Mouse (Mus musculus) ovary, postnatal 36 days (tissue): ENCODE measurements at regions not wholly inside any gene's neighbourhood (a gene's known extent, or its start where the extent isn't known, plus 50 kb on each side); places are given as distances from the start of the nearest gene placed in this dataset.

Experiments
- DNase-seq: peaks from one replicate; pipeline ENCODE4 v3.0.0; 2022; ENCODE audit warnings: low spot score, mixed read lengths

GRCm38 (mm10) chr7:72362690-72363089 is 56.3 kb upstream of the Mctp2 start:
- peak; percentile 60 for DNase-seq

GRCm38 (mm10) chr7:72391323-72391722 is 84.9 kb upstream of the Mctp2 start:
- no peak for DNase-seq

- peak; percentile 15 for DNase-seq
Observed at GRCm38 (mm10) chr7:72400056-72400455, 93.6 kb upstream of the Mctp2 start.

GRCm38 (mm10) chr7:72406131-72406530 is 99.7 kb upstream of the Mctp2 start:
- DNase-seq: no peak

- DNase-seq: no peak
Observed at GRCm38 (mm10) chr7:72408409-72408986, 102.1 kb upstream of the Mctp2 start.

GRCm38 (mm10) chr7:72438552-72438951 is 132.1 kb upstream of the Mctp2 start:
- peak; percentile 4 for DNase-seq

- DNase-seq: no peak
Observed at GRCm38 (mm10) chr7:72442001-72442400, 135.6 kb upstream of the Mctp2 start.

GRCm38 (mm10) chr7:72444016-72444415 is 137.6 kb upstream of the Mctp2 start:
- no peak for DNase-seq

GRCm38 (mm10) chr7:72444792-72445191 is 138.4 kb upstream of the Mctp2 start:
- no peak for DNase-seq

- no peak for DNase-seq
Observed at GRCm38 (mm10) chr7:72446911-72447310, 140.5 kb upstream of the Mctp2 start.

GRCm38 (mm10) chr7:72462978-72463377 is 156.6 kb upstream of the Mctp2 start:
- DNase-seq: no peak

- no peak for DNase-seq
Observed at GRCm38 (mm10) chr7:72464658-72465057, 158.2 kb upstream of the Mctp2 start.

GRCm38 (mm10) chr7:72469691-72470090 is 163.3 kb upstream of the Mctp2 start:
- no peak for DNase-seq

GRCm38 (mm10) chr7:72474751-72475150 is 168.3 kb upstream of the Mctp2 start:
- no peak for DNase-seq

GRCm38 (mm10) chr7:72478936-72479335 is 172.5 kb upstream of the Mctp2 start:
- DNase-seq: no peak

- no peak for DNase-seq
Observed at GRCm38 (mm10) chr7:72481275-72481674, 174.9 kb upstream of the Mctp2 start.

GRCm38 (mm10) chr7:72490161-72490560 is 183.8 kb upstream of the Mctp2 start:
- DNase-seq: no peak

- DNase-seq: no peak
Observed at GRCm38 (mm10) chr7:72493292-72493691, 186.9 kb upstream of the Mctp2 start.

GRCm38 (mm10) chr7:72496933-72497631 is 190.7 kb upstream of the Mctp2 start:
- DNase-seq: no peak

GRCm38 (mm10) chr7:72498562-72499230 is 192.3 kb upstream of the Mctp2 start:
- DNase-seq: peak; percentile 12

GRCm38 (mm10) chr7:72499788-72500187 is 193.4 kb upstream of the Mctp2 start:
- no peak for DNase-seq

GRCm38 (mm10) chr7:72500190-72500589 is 193.8 kb upstream of the Mctp2 start:
- no peak for DNase-seq

GRCm38 (mm10) chr7:72500996-72501395 is 194.6 kb upstream of the Mctp2 start:
- no peak for DNase-seq
